Mouse (Mus musculus): ENCODE measurements around the gene Clca3b. TPM values are rescaled to one million over a fixed set of nuclear protein-coding genes. Genes with fewer than 3 reads are reported as not detected.
"Not testable (repeated sequence)": the region's sequence is repeated elsewhere in the genome, so short reads cannot be mapped to it uniquely, and the experiment has no call there.

Clca3b gene
- polyA plus RNA-seq, 1 experiment, result not detected

DNA sequence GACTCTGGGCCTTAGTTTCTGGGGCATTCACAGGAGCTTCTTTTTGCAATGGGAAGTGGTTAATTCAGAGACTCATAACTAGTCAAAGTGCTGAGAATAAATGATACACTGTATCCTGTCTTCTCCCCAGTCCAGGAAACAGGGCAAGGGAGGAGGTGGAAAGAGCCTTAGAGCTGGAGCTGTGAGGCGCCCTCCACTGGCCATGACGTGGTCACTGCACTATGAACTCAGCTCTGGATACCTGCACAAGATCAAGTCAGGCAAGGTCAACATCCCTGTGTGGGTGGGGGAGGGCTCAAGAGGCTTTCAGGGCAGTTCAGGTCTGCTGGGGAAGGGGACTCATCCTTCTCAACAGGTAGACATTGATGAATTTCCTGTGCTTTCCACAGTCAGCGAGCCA, 37.3 kb downstream of the Clca3b start:
- Histone ChIP-seq H3ac (ENCODE audit: control insufficient read depth, insufficient read length) (no peak overlapping the region), H3K36me3 (ENCODE audit: control insufficient read depth, insufficient read depth) (no peaks in the 10 kb centered on the region), H3K4me3 (no peak overlapping the region), H3K27me3 (ENCODE audit: control insufficient read depth, insufficient read depth, insufficient read length) (no peaks in the 10 kb centered on the region), H3K79me2 (ENCODE audit: control insufficient read depth, insufficient read depth) (no peaks in the 10 kb centered on the region), H3K4me2 (ENCODE audit: low read depth) (no peak overlapping the region)
- TF ChIP-seq MYOD1 (IDR thresholded peaks at IDR 0.05; ENCODE audit: control insufficient read depth in 1 of 3, insufficient read length in 2 of 3, low read depth in 2 of 3), result no peak
- TF ChIP-seq MAX (IDR thresholded peaks at IDR 0.05; ENCODE audit: low read depth), result no peak
- TF ChIP-seq USF1 (IDR thresholded peaks at IDR 0.05; ENCODE audit: low read depth), result no peak
- no peak for TF ChIP-seq SRF (IDR thresholded peaks at IDR 0.05; ENCODE audit: control insufficient read depth, insufficient read length, low read depth)
- TF ChIP-seq CEBPB (IDR thresholded peaks at IDR 0.05; ENCODE audit: insufficient read depth, poor library complexity, severe bottlenecking), result no peak
- no peak for TF ChIP-seq E2F4 (IDR thresholded peaks at IDR 0.05; ENCODE audit: insufficient read depth)
- no peak for TF ChIP-seq POLR2A (IDR thresholded peaks at IDR 0.05; ENCODE audit: insufficient read length, low read depth)
- no peak for TF ChIP-seq MYOG (IDR thresholded peaks at IDR 0.05; ENCODE audit: control insufficient read depth in 1 of 3, insufficient read depth in 1 of 3, insufficient read length in 2 of 3, low read depth in 2 of 3)
- TF ChIP-seq POLR2AphosphoS2 (IDR thresholded peaks at IDR 0.05; ENCODE audit: insufficient read length, low read depth), result no peak
- TF ChIP-seq REST (IDR thresholded peaks at IDR 0.05; ENCODE audit: insufficient read depth, insufficient read length), result no peak

GRCm38 (mm10) chr3:144808153-144808925, 40.8 kb downstream of the Clca3b start:
- not testable (repeated sequence) for H3K27me3 ChIP-seq (ENCODE audit: control insufficient read depth, insufficient read depth, insufficient read length); H3K36me3 ChIP-seq (ENCODE audit: control insufficient read depth, insufficient read depth); H3K4me2 ChIP-seq (ENCODE audit: low read depth); H3K4me3 ChIP-seq; H3ac ChIP-seq (ENCODE audit: control insufficient read depth, insufficient read length); H3K79me2 ChIP-seq (ENCODE audit: control insufficient read depth, insufficient read depth)

GRCm38 (mm10) chr3:144806626-144807025, 42.5 kb downstream of the Clca3b start:
- not testable (repeated sequence) for H3K4me3 ChIP-seq; H3K4me2 ChIP-seq (ENCODE audit: low read depth); H3K27me3 ChIP-seq (ENCODE audit: control insufficient read depth, insufficient read depth, insufficient read length); H3ac ChIP-seq (ENCODE audit: control insufficient read depth, insufficient read length); H3K79me2 ChIP-seq (ENCODE audit: control insufficient read depth, insufficient read depth); H3K36me3 ChIP-seq (ENCODE audit: control insufficient read depth, insufficient read depth)

- H3K27me3 ChIP-seq (ENCODE audit: control insufficient read depth, insufficient read depth, insufficient read length), result no peaks in the 10 kb centered on the region
- H3K4me3 ChIP-seq, result no peak overlapping the region
- no peaks in the 10 kb centered on the region for H3K79me2 ChIP-seq (ENCODE audit: control insufficient read depth, insufficient read depth)
- H3K4me2 ChIP-seq (ENCODE audit: low read depth), result no peak overlapping the region
- no peaks in the 10 kb centered on the region for H3K36me3 ChIP-seq (ENCODE audit: control insufficient read depth, insufficient read depth)
- TF ChIP-seq MAX (IDR thresholded peaks at IDR 0.05; ENCODE audit: low read depth) (no peak), POLR2A (IDR thresholded peaks at IDR 0.05; ENCODE audit: insufficient read length, low read depth) (no peak), CEBPB (IDR thresholded peaks at IDR 0.05; ENCODE audit: insufficient read depth, poor library complexity, severe bottlenecking) (no peak)
- H3ac ChIP-seq (ENCODE audit: control insufficient read depth, insufficient read length), result no peak overlapping the region
Measured at GRCm38 (mm10) chr3:144801861-144802260, 47.3 kb downstream of the Clca3b start.

- Histone ChIP-seq H3K36me3 (ENCODE audit: control insufficient read depth, insufficient read depth) (no peaks in the 10 kb centered on the region), H3K79me2 (ENCODE audit: control insufficient read depth, insufficient read depth) (no peaks in the 10 kb centered on the region), H3ac (ENCODE audit: control insufficient read depth, insufficient read length) (no peak overlapping the region), H3K27me3 (ENCODE audit: control insufficient read depth, insufficient read depth, insufficient read length) (no peaks in the 10 kb centered on the region), H3K4me3 (no peak overlapping the region), H3K4me2 (ENCODE audit: low read depth) (no peak overlapping the region)
- TF ChIP-seq TCF3 (IDR thresholded peaks at IDR 0.05; ENCODE audit: insufficient read length, low read depth), result no peak
Measured at GRCm38 (mm10) chr3:144785181-144786148, 63.7 kb downstream of the Clca3b start.

Other genes with a start within 250 kb of the Clca3b start
- 288 TPM for gene Sh3glb1, start 129.0 kb downstream of the Clca3b start, polyA plus RNA-seq (2012; fragmentation: generic; extraction: Trizol)
- gene Clca3a1, start 88.4 kb downstream of the Clca3b start, polyA plus RNA-seq (2012; fragmentation: generic; extraction: Trizol), result not detected
- gene Clca3a2, start 29.9 kb downstream of the Clca3b start, polyA plus RNA-seq (2012; fragmentation: generic; extraction: Trizol), result not detected
- 0.04 TPM for gene Clca4b, start 83.2 kb upstream of the Clca3b start, polyA plus RNA-seq (2012; fragmentation: generic; extraction: Trizol)
- gene Clca4a, start 125.7 kb upstream of the Clca3b start, polyA plus RNA-seq (2012; fragmentation: generic; extraction: Trizol), result 0.06 TPM
- gene Clca1, start 183.4 kb upstream of the Clca3b start, polyA plus RNA-seq (2012; fragmentation: generic; extraction: Trizol), result 0.02 TPM